8 mouse cellular contexts compared by ENCODE assay signal in the genomic region with DNA sequence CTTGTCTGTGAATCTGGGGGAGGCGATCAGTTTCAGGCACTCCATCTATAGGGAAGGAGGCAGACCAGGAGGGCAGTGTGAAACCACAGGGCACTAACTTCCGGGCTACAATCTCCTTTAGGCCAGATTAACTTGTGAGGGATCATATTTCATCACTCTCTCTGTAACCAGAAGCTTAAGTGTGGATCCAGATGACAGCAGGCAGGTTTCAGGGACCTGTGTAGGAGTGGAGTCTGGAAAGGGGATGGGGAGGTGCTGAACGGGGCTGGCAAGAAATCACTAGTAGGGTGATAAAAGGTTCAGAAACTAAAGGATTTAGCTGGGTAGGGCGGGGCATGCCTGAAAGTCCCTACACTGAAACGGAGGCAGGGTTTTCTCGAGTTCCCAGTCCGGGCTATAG. TPM values are rescaled to one million over a fixed set of nuclear protein-coding genes. Genes with fewer than 3 reads are reported as not detected.
A peak's percentile ranks its signal among the peaks of the same experiment; 100 is the strongest.
DNase-seq lines count a peak whose midpoint lies in the region; ATAC-seq and TF ChIP-seq lines count a peak whose summit lies in the region.

No protein-coding gene starts in this region.

- peaks cover 14% of the 10 kb centered on the region; the same call in 1 of the 2 replicates for H3K4me1 ChIP-seq in heart, postnatal 0 days (ENCODE audit: control insufficient read depth, insufficient read depth)
- H3K4me1 ChIP-seq in intestine, embryonic 15.5 days (replicated peaks), result peaks cover 32% of the 10 kb centered on the region
- peaks cover 17% of the 10 kb centered on the region for H3K4me1 ChIP-seq in neural tube, embryonic 11.5 days (ENCODE audit: control insufficient read depth, insufficient read depth, low read length)

- TF ChIP-seq CTCF in heart, postnatal 0 days (IDR thresholded peaks at IDR 0.05; ENCODE audit: low read depth), result no peak

- no peak overlapping the region for H3K27ac ChIP-seq in heart, postnatal 0 days (ENCODE audit: low read depth)
- H3K27ac ChIP-seq in intestine, embryonic 15.5 days, result peak overlapping the region; percentile 87; the same call in 1 of the 2 replicates
- no peak overlapping the region for H3K27ac ChIP-seq in neural tube, embryonic 11.5 days (ENCODE audit: low read depth, low read length)

- peaks cover 16% of the 10 kb centered on the region; the same call in 1 of the 2 replicates for H3K36me3 ChIP-seq in heart, postnatal 0 days (replicated peaks; ENCODE audit: control insufficient read depth, insufficient read depth, low read length)
- no peaks in the 10 kb centered on the region for H3K36me3 ChIP-seq in intestine, embryonic 15.5 days
- H3K36me3 ChIP-seq in neural tube, embryonic 11.5 days (ENCODE audit: control insufficient read depth, insufficient read depth, low read length), result no peaks in the 10 kb centered on the region

- peak overlapping the region; percentile 53; the same call in 1 of the 2 replicates for H3K9ac ChIP-seq in heart, postnatal 0 days (replicated peaks; ENCODE audit: low read depth, low read length)
- peak overlapping the region; percentile 69 for H3K9ac ChIP-seq in intestine, embryonic 15.5 days
- no peak overlapping the region; the same call in 1 of the 2 replicates for H3K9ac ChIP-seq in neural tube, embryonic 11.5 days (ENCODE audit: low read length)

- peak overlapping the region; percentile 73 for H3K4me2 ChIP-seq in heart, postnatal 0 days (ENCODE audit: low read depth, low read length)
- peak overlapping the region; percentile 97 for H3K4me2 ChIP-seq in intestine, embryonic 15.5 days (replicated peaks)
- H3K4me2 ChIP-seq in neural tube, embryonic 11.5 days (ENCODE audit: low read depth), result peak overlapping the region; percentile 88

- H3K4me3 ChIP-seq in heart, postnatal 0 days (ENCODE audit: low read depth, low read length), result peak overlapping the region; percentile 61
- H3K4me3 ChIP-seq in intestine, embryonic 15.5 days (replicated peaks), result peak overlapping the region; percentile 50
- H3K4me3 ChIP-seq in neural tube, embryonic 11.5 days (ENCODE audit: low read depth, low read length), result peak overlapping the region; percentile 42; the same call in 1 of the 2 replicates

- DNase-seq in heart, postnatal 0 days (ENCODE audit: low spot score), result no peak
- no peak for DNase-seq in heart, adult 11 months
- DNase-seq in neural tube, embryonic 11.5 days (ENCODE audit: low spot score), result no peak
- no peak for DNase-seq in adrenal gland, postnatal 36 days
- DNase-seq in cerebellum, postnatal 4 days (ENCODE audit: low spot score in 2 of 2), result no peak
- DNase-seq in adrenal gland, postnatal 4 days (ENCODE audit: low spot score in 2 of 2), result no peak

- no peaks in the 10 kb centered on the region for H3K9me3 ChIP-seq in heart, postnatal 0 days (replicated peaks; ENCODE audit: control insufficient read depth, low read length)
- no peaks in the 10 kb centered on the region for H3K9me3 ChIP-seq in intestine, embryonic 15.5 days
- H3K9me3 ChIP-seq in neural tube, embryonic 11.5 days (ENCODE audit: control insufficient read depth, low read length), result no peaks in the 10 kb centered on the region

- peaks cover 19% of the 10 kb centered on the region; the same call in 1 of the 2 replicates for H3K27me3 ChIP-seq in heart, postnatal 0 days (ENCODE audit: control insufficient read depth, insufficient read depth, low read length)
- H3K27me3 ChIP-seq in intestine, embryonic 15.5 days (replicated peaks), result no peaks in the 10 kb centered on the region; the same call in none of the 2 replicates
- peaks cover 4% of the 10 kb centered on the region; the same call in 1 of the 2 replicates for H3K27me3 ChIP-seq in neural tube, embryonic 11.5 days (ENCODE audit: control insufficient read depth, insufficient read depth, low read length)

- no peak for TF ChIP-seq EP300 in heart, postnatal 0 days (IDR thresholded peaks at IDR 0.05; ENCODE audit: low read depth)

- no peak for ATAC-seq in heart, postnatal 0 days (ENCODE audit: insufficient read depth, low read depth)
- 0 out of 2 replicates have a peak, but pooled peaks have one; percentile 2 for ATAC-seq in common myeloid progenitor, adult 5-6 weeks (replicated peaks; ENCODE audit: low read depth, poor library complexity, severe bottlenecking)
- peak; percentile 3 for ATAC-seq in intestine, embryonic 15.5 days
- ATAC-seq in neural tube, embryonic 11.5 days (ENCODE audit: insufficient read depth, low FRiP score, low TSS enrichment), result no peak

- 11% methylated on average over 7 of the region's 7 CpGs for WGBS in heart, postnatal 0 days
- 6% methylated on average over 7 of the region's 7 CpGs for WGBS in intestine, embryonic 15.5 days
- WGBS in neural tube, embryonic 11.5 days, result 4% methylated on average over 7 of the region's 7 CpGs

RNA-seq across cellular contexts. Expression of gene Ap1g2, which starts 1.0 kb away (rescaled TPM):
- 0.93 and 3.9 TPM in 2 replicates for total RNA-seq in heart, postnatal 0 days (2014; rRNA removed; ENCODE audit: low replicate concordance)
- 5.6 and 5.7 TPM in 2 replicates for polyA plus RNA-seq in heart, postnatal 0 days (2015; fragmentation: Nextera tagmentation; extraction: Ambion mirVana)
- 25.1 and 30.9 TPM in 2 replicates for total RNA-seq in common myeloid progenitor, adult 5-6 weeks (2017)
- polyA plus RNA-seq in intestine, embryonic 15.5 days (2015; fragmentation: Nextera tagmentation; extraction: Ambion mirVana), result 71.9 and 73.9 TPM in 2 replicates
- 6.8 and 7.3 TPM in 2 replicates for polyA plus RNA-seq in neural tube, embryonic 11.5 days (2014; fragmentation: Nextera tagmentation; extraction: Ambion mirVana)
- 10 to 100 TPM; 23.5 to 27.2 TPM for total RNA-seq in adrenal gland, postnatal 36 days (2021)
- total RNA-seq in adrenal gland, postnatal 4 days (2021), result 10 to 100 TPM; 30.3 to 34.0 TPM

RNA-seq across cellular contexts. Expression of gene Thtpa, which starts 10.8 kb away (rescaled TPM):
- total RNA-seq in heart, postnatal 0 days (2014; rRNA removed; ENCODE audit: low replicate concordance), result 12.2 and 17.7 TPM in 2 replicates
- polyA plus RNA-seq in heart, postnatal 0 days (2015; fragmentation: Nextera tagmentation; extraction: Ambion mirVana), result 13.3 and 13.4 TPM in 2 replicates
- total RNA-seq in common myeloid progenitor, adult 5-6 weeks (2017), result 8.3 and 12.9 TPM in 2 replicates
- polyA plus RNA-seq in intestine, embryonic 15.5 days (2015; fragmentation: Nextera tagmentation; extraction: Ambion mirVana), result 19.0 and 19.4 TPM in 2 replicates
- polyA plus RNA-seq in neural tube, embryonic 11.5 days (2014; fragmentation: Nextera tagmentation; extraction: Ambion mirVana), result 22.4 and 23.7 TPM in 2 replicates
- total RNA-seq in adrenal gland, postnatal 36 days (2021), result 10 to 100 TPM; 12.9 to 18.6 TPM
- total RNA-seq in adrenal gland, postnatal 4 days (2021), result 10 to 100 TPM; 21.0 to 21.3 TPM

RNA-seq across cellular contexts. Expression of gene Jph4, which starts 11.3 kb away (rescaled TPM):
- 0.15 and 0.38 TPM in 2 replicates for total RNA-seq in heart, postnatal 0 days (2014; rRNA removed; ENCODE audit: low replicate concordance)
- polyA plus RNA-seq in heart, postnatal 0 days (2015; fragmentation: Nextera tagmentation; extraction: Ambion mirVana), result 0.03 and 0.10 TPM in 2 replicates
- not detected in 2 replicates for total RNA-seq in common myeloid progenitor, adult 5-6 weeks (2017)
- polyA plus RNA-seq in intestine, embryonic 15.5 days (2015; fragmentation: Nextera tagmentation; extraction: Ambion mirVana), result 1.6 and 1.7 TPM in 2 replicates
- 3.8 and 4.4 TPM in 2 replicates for polyA plus RNA-seq in neural tube, embryonic 11.5 days (2014; fragmentation: Nextera tagmentation; extraction: Ambion mirVana)
- 1 to 10 TPM; 2.2 to 2.3 TPM for total RNA-seq in adrenal gland, postnatal 36 days (2021)
- 10 to 100 TPM; 11.9 to 14.8 TPM for total RNA-seq in adrenal gland, postnatal 4 days (2021)

RNA-seq across cellular contexts. Expression of gene Zfhx2, which starts 13.3 kb away (rescaled TPM):
- 1.8 and 1.9 TPM in 2 replicates for total RNA-seq in heart, postnatal 0 days (2014; rRNA removed; ENCODE audit: low replicate concordance)
- 1.1 and 1.2 TPM in 2 replicates for polyA plus RNA-seq in heart, postnatal 0 days (2015; fragmentation: Nextera tagmentation; extraction: Ambion mirVana)
- 2.0 and 5.0 TPM in 2 replicates for total RNA-seq in common myeloid progenitor, adult 5-6 weeks (2017)
- 3.8 and 4.4 TPM in 2 replicates for polyA plus RNA-seq in intestine, embryonic 15.5 days (2015; fragmentation: Nextera tagmentation; extraction: Ambion mirVana)
- polyA plus RNA-seq in neural tube, embryonic 11.5 days (2014; fragmentation: Nextera tagmentation; extraction: Ambion mirVana), result 16.6 and 17.6 TPM in 2 replicates
- 1 to 10 TPM; 4.9 to 8.8 TPM for total RNA-seq in adrenal gland, postnatal 36 days (2021)
- 10 to 100 TPM; 11.9 to 13.5 TPM for total RNA-seq in adrenal gland, postnatal 4 days (2021)

Comparison
In these comparisons a context has a peak if more than half of its experiments do, and no peak if none do; other contexts are left out.
1. ATAC-seq: peak in common myeloid progenitor, adult 5-6 weeks (single experiment) and intestine, embryonic 15.5 days (single experiment); none in heart, postnatal 0 days (single experiment) and neural tube, embryonic 11.5 days (single experiment).
2. Peak in every context shown above with its lines, with median percentiles within 50 percentile points of each other: H3K4me2 ChIP-seq and H3K4me3 ChIP-seq.